In genomic region chr5:65326212-65326611, GRCm38 (mm10) we compare ENCODE assay signal across 10 mouse cellular contexts. TPM values are rescaled to one million over a fixed set of nuclear protein-coding genes. Genes with fewer than 3 reads are reported as not detected.
DNase-seq lines count a peak whose midpoint lies in the region; ATAC-seq lines count a peak whose summit lies in the region.
"Had no signal": no experiment of that assay in that cellular context is flagged by ENCODE, and none has a peak within 500 bp of the region (broad histone marks: within the 10 kb centered on the region; RNA-seq: fewer than 3 reads in every experiment).

No protein-coding gene starts in this region.

- ATAC-seq in heart, embryonic 11.5 days (replicated peaks; ENCODE audit: insufficient number of reproducible peaks, low FRiP score, low TSS enrichment), result no peak
- 0 out of 2 replicates have a peak, but pooled peaks have one; percentile 67 for ATAC-seq in heart, embryonic 15.5 days (replicated peaks; ENCODE audit: insufficient number of reproducible peaks, insufficient read depth, low FRiP score, low read depth)
- no peak for ATAC-seq in midbrain, embryonic 16.5 days

- H3K27me3 ChIP-seq in heart, embryonic 11.5 days (ENCODE audit: control insufficient read depth, insufficient read depth, low read length), result no peaks in the 10 kb centered on the region
- H3K27me3 ChIP-seq in heart, embryonic 15.5 days, result no peaks in the 10 kb centered on the region
- H3K27me3 ChIP-seq in midbrain, embryonic 16.5 days (ENCODE audit: control insufficient read depth, insufficient read depth, low read depth, low read length), result no peaks in the 10 kb centered on the region

- no peaks in the 10 kb centered on the region for H3K36me3 ChIP-seq in heart, embryonic 11.5 days (ENCODE audit: control insufficient read depth, insufficient read depth, low read length)
- H3K36me3 ChIP-seq in heart, embryonic 15.5 days, result no peaks in the 10 kb centered on the region
- H3K36me3 ChIP-seq in midbrain, embryonic 16.5 days (ENCODE audit: control insufficient read depth, insufficient read depth, low read length), result no peaks in the 10 kb centered on the region

- H3K4me2 ChIP-seq in heart, embryonic 11.5 days, result no peak overlapping the region
- peak overlapping the region; percentile 50 for H3K4me2 ChIP-seq in heart, embryonic 15.5 days
- no peak overlapping the region for H3K4me2 ChIP-seq in midbrain, embryonic 16.5 days (ENCODE audit: low read length)

- H3K9me3 ChIP-seq in heart, embryonic 11.5 days (replicated peaks; ENCODE audit: control insufficient read depth, low read length), result no peaks in the 10 kb centered on the region
- no peaks in the 10 kb centered on the region for H3K9me3 ChIP-seq in heart, embryonic 15.5 days (replicated peaks)
- no peaks in the 10 kb centered on the region for H3K9me3 ChIP-seq in midbrain, embryonic 16.5 days (replicated peaks; ENCODE audit: control insufficient read depth, low read length, poor library complexity, severe bottlenecking)

- no peak overlapping the region for H3K27ac ChIP-seq in heart, embryonic 11.5 days (ENCODE audit: low read depth, low read length)
- H3K27ac ChIP-seq in heart, embryonic 15.5 days, result peak overlapping the region; percentile 80
- H3K27ac ChIP-seq in midbrain, embryonic 16.5 days (ENCODE audit: low read length), result no peak overlapping the region

- peak; percentile 95 for DNase-seq in heart, adult 11 months
- DNase-seq in A20 (ENCODE audit: low read depth, low spot score), result peak; percentile 85
- DNase-seq in lung, postnatal 10 days, result peak; percentile 13
- no peak for DNase-seq in cerebellum, postnatal 25 days
- DNase-seq in frontal cortex, postnatal 14 days (ENCODE audit: low spot score in 2 of 2), result no peak
- DNase-seq: cerebellum, adult 18-20 months; gastrocnemius, postnatal 25 days had no signal

- WGBS in heart, embryonic 11.5 days (ENCODE audit: insufficient replicate concordance), result 72% methylated on average over 5 of the region's 5 CpGs
- WGBS in heart, embryonic 15.5 days, result 35% methylated on average over 5 of the region's 5 CpGs
- WGBS in midbrain, embryonic 16.5 days, result 79% methylated on average over 5 of the region's 5 CpGs

- no peak overlapping the region for H3K4me3 ChIP-seq in heart, embryonic 11.5 days (ENCODE audit: low read depth, low read length)
- 0 out of 2 replicates have a peak overlapping the region, but pooled peaks have one; percentile 16 for H3K4me3 ChIP-seq in heart, embryonic 15.5 days
- H3K4me3 ChIP-seq in midbrain, embryonic 16.5 days (ENCODE audit: low read depth, low read length), result no peak overlapping the region

- no peak overlapping the region for H3K9ac ChIP-seq in heart, embryonic 11.5 days (ENCODE audit: low read depth, low read length)
- peak overlapping the region; percentile 22 for H3K9ac ChIP-seq in heart, embryonic 15.5 days
- H3K9ac ChIP-seq in midbrain, embryonic 16.5 days (ENCODE audit: low read depth, low read length), result no peak overlapping the region

- peaks cover 5% of the 10 kb centered on the region; the same call in 1 of the 2 replicates for H3K4me1 ChIP-seq in heart, embryonic 11.5 days (ENCODE audit: control insufficient read depth, insufficient read depth, low read length)
- H3K4me1 ChIP-seq in heart, embryonic 15.5 days (replicated peaks), result peaks cover 19% of the 10 kb centered on the region
- no peaks in the 10 kb centered on the region for H3K4me1 ChIP-seq in midbrain, embryonic 16.5 days (ENCODE audit: control insufficient read depth, insufficient read depth, low read length)

RNA-seq across cellular contexts. Expression of gene Rfc1, which starts 9.3 kb away (rescaled TPM):
- 72.1 and 73.1 TPM in 2 replicates for polyA plus RNA-seq in heart, embryonic 11.5 days (2014; fragmentation: Nextera tagmentation; extraction: Ambion mirVana)
- 51.4 and 58.2 TPM in 2 replicates for polyA plus RNA-seq in heart, embryonic 15.5 days (2015; fragmentation: Nextera tagmentation; extraction: Ambion mirVana)
- 26.5 and 29.2 TPM in 2 replicates for polyA plus RNA-seq in midbrain, embryonic 16.5 days (2015; fragmentation: Nextera tagmentation; extraction: Ambion mirVana)

RNA-seq across cellular contexts. Expression of gene Klb, which starts 21.9 kb away (rescaled TPM):
- 0.07 and 0.29 TPM in 2 replicates for polyA plus RNA-seq in heart, embryonic 11.5 days (2014; fragmentation: Nextera tagmentation; extraction: Ambion mirVana)
- polyA plus RNA-seq in heart, embryonic 15.5 days (2015; fragmentation: Nextera tagmentation; extraction: Ambion mirVana), result 0.06 TPM in 1 of 2 replicates, not detected in the other
- polyA plus RNA-seq in midbrain, embryonic 16.5 days (2015; fragmentation: Nextera tagmentation; extraction: Ambion mirVana), result 0.09 and 0.15 TPM in 2 replicates

Comparison
In these comparisons a context has a peak if more than half of its experiments do, and no peak if none do; other contexts are left out.
1. DNase-seq: peak in heart, adult 11 months (single experiment), A20 (single experiment) and lung, postnatal 10 days (single experiment); none in cerebellum, postnatal 25 days (0 of 2) and frontal cortex, postnatal 14 days (0 of 2).